Mouse (Mus musculus): ENCODE data around the gene Fbxw8.
A peak's percentile ranks its signal among the peaks of the same experiment; 100 is the strongest.

Gene Fbxw8

GRCm38 (mm10) chr5:118154839-118155564, at the start of gene Fbxw8:
TSS of gene Fbxw8 (minus strand) at chr5:118155464.
- peak; percentile 93 for DNase-seq

DNA sequence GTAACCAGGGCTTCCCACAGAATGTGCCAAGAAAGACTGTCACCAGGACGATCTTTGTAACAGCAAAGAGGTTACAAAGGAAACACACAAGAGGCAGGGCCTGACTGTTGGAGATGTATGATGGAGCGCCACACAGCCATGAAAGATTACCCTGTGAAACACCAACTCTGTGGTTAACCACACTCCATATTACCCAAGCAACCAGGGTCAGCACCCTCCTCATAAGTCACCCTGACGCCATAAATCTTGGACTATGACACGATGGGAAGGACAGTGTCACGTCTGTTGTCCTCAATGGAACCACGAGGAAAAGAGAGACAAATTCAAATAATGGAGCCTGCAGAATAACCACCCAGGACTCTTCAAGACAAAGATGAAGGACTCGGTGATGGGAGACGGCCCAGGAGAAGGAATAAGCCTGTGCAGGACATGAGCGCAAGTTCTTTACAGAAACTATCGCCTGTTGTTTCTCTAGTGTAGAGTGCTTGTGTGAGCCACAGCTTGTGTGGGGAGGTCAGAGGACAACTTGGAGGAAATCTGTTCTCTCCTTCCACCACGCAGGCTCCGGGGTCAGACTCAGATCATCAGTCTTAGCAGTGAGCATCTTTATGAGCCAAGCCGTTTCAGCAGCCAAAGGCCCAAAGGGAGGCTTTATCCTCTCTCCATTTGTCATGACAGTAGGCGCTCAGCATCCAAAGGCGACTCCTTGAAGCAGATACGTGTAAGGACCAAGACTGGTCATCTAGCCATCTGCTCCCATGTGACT, 49.6 kb upstream of the Fbxw8 start:
- no peak for DNase-seq

- DNase-seq = no peak
Measured at GRCm38 (mm10) chr5:118199670-118200069, 44.4 kb upstream of the Fbxw8 start.

DNA sequence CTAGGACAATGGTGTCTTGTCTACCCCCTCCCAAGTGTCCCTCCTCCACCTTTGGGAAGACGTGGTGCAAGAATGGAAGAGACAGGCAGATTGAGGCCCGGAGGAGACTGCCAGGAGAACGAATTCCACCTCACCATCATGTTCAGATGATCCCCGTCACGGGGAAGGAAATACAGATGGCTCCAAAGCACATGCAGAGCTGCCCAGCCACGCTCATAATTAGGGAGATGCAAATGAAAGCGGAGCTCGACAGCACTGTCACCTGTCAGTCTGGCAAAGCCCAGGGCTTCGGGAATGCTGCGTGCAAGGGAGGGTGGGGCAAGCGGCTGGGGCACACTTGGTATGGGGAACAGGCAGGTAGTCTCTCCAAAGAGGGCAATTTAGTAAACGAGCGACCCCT, 42.2 kb upstream of the Fbxw8 start:
- no peak for DNase-seq

- peak; percentile 45 for DNase-seq
Measured at GRCm38 (mm10) chr5:118192221-118192620, 37.0 kb upstream of the Fbxw8 start.

DNA sequence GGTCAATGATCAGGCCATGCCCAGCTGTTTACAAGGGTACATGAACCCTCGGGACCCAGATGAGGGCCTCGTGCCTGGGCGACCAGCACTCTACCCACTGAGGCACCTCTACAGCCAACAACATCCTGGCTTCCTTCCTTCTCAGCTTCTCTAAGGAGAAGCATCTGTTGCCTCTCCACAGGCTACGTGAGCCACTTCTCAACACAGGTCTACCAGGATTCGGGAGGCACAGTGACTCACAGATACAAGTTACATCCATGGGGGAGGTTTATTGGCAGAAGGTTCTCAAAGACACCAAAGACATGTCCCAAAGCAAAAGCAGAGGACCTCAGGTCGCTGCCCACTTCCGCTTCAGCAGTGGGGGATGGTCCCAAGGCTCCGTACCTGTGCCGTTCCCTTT, 35.2 kb upstream of the Fbxw8 start:
- DNase-seq = no peak

- DNase-seq = no peak
Measured at GRCm38 (mm10) chr5:118188356-118188755, 33.1 kb upstream of the Fbxw8 start.

DNA sequence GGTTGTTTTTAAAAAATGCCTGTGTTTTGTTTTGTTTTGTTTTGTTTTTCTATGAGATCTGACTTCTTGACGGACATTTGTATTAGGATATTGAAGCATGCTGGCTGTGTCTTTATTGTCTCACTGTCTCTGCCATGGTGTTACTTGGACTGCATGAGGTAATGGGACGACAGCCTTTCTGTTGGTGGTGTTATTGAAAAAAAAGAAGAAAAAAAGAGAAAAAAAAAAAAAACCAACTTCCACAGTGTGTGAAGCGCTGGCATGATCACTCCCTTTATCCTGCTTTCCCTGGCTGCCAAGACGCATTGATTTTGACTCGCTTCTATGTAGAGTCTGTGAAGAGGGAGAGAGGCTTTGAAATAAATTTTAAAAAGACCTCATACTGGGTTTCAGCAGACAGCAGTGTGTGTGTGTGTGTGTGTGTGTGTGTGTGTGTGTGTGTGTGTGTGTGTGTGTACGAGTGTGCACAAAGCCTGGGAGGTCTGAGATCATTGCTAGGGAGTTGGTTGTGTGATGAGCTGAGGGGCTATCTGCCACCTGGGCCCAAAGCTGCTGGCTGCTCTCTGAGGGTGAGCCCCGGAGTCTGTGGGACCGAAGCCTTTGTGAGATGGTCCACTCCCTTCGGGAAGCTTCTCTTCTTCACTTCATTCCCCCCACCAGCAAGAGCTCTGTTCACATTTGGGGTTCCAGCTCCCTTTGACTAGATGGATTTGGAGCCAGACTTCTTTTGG, 31.8 kb upstream of the Fbxw8 start:
- no peak for DNase-seq

DNA sequence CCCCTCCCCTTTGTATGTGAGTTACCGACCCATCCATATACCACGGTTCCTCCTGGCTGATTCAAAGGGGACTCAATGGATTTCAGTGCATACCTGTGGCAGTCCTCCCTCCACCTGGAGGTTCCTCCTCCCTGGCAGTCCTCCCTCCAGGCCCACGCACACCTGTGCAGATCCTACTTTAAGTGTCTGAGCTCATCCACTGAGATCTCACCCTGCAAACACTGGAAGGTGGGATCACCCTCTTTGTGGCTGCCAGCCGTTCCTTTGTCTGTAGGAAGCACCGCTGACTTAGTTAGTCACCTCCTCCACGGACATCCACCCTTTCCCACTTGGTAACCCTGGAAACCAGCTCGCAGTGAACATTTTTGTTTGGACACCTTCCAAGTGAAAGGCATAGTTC, 22.4 kb upstream of the Fbxw8 start:
- no peak for DNase-seq

DNA sequence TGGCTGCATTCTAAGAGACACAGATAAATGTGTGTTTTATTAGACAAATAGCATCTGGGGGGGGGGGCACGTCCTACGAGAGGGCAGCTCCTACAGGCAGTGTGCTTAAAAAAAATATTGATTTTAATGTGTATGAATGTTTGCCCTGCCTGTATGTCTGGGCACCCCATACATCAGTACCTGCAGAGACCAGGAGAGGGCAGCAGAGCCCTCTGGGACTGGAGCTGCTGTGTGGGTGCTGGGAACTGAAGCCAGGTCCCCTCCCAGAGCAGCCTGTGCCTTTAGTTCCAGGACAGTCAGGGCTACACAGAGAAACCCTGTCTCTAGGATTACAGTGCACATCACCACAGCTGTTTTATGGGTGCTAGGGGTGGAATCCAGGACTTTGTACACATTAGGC, 19.9 kb upstream of the Fbxw8 start:
- DNase-seq = no peak

DNA sequence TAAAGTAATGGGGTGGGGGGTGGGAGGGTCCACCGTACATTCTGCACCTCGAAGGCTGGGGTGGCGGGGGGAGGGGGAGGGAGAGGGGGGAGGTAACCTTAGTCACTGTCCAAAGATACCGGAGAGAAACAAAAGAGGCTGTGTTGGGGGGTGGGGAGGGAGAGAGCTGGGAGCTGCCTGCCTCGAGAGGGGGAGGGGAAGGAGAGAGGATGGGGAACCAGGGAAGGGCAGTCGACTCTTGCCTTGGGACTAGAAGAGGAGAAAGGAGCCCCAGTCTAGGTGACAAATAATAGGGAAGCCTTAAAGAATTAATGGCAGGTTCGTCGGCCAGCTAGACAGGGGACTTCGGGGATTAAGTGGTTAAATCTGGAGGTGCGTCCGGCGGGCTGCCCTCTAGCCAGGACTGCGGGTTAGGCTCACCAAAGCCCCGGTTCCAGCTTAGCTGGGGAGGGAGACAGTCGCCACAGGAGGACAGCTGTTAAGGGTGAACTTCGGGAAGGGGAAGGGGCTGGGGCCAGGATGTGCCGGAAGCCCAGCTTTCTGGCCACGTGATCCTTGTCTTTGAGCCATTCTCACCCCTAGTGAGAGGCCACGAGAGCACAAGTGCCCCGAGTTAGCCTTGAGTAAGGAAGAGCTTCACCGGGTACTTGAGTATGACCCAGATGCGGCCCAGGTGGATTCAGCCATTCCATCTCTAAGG, 19.2 kb upstream of the Fbxw8 start:
- DNase-seq = peak; percentile 57

- DNase-seq = peak; percentile 44
Measured at GRCm38 (mm10) chr5:118172078-118172723, 16.9 kb upstream of the Fbxw8 start.

DNA sequence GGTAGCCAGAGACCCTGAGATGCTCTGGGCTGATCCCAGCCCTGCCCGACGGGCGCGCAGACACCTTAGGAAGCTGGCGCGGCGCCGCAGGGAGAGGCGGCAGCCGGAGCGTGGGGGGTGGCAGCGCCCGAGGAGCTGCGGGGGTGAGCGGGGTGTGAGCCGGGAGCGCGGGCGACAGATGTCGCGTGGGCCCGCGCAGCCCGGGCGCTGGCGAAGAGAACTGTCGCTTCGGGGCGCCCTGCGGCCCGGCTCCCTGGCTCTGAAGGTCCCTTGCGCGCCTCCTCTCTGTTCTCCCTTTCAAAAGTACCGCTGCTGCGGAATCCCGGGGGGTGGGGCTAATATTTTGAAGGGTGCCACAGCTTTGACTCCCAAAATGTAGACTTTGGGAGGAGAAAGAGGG, 16.4 kb upstream of the Fbxw8 start:
- peak; percentile 38 for DNase-seq

- peak; percentile 52 for DNase-seq
Measured at GRCm38 (mm10) chr5:118170888-118171529, 15.7 kb upstream of the Fbxw8 start.

DNA sequence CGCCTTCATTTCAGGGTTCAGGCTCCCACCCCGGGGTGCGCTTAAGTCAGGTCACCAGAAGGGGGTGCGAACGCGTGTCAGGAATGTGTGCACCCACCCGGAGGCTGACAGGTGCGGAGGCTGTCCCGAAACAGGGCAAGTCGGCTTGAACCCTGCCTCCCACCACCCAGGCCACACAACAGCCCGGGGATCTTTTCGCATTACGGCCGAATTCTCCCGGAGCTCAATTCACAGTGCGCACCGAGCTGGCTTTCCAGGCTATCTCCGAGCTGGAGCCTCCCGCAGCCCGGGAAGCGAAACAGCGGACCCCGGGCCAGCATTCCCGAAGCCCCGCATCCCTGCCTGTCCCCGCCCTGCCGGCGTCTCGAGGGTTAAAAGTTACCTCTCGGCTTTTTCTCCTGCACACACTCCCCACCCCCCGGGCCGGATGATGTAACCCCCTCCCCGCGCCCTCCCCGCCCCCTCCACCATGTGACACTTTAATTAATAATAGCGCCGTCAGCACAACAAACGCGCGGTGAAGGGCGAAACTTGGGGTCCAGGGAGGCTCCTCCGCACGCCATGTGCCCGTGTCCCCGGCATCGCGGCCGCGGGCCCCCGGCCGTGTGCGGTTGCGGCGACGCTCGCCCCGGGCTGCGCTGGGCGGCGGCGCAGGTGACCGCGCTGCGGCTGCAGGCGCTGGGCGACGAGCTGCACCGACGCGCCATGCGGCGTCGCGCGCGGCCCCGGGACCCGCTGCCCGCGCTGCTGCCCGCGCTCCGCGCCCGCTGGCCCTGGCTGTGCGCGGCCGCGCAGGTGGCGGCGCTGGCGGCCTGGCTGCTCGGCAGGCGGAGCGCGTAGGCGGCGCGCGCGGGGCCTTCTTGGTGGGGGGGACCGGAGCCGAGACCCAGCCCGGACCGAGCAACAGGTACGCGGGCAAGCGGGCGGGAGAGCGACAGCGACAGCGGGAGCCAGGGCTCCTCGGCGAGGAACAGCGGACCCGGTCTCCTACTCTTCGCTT, 14.3 kb upstream of the Fbxw8 start:
- DNase-seq = peak; percentile 61

GRCm38 (mm10) chr5:118167561-118167995, 12.3 kb upstream of the Fbxw8 start:
- DNase-seq = no peak

- DNase-seq = no peak
Measured at GRCm38 (mm10) chr5:118165462-118165861, 10.2 kb upstream of the Fbxw8 start.

- no peak for DNase-seq
Measured at GRCm38 (mm10) chr5:118164581-118164980, 9.3 kb upstream of the Fbxw8 start, which contains the start of gene Hrk. TSS of gene Hrk (plus strand) at chr5:118164648.

- DNase-seq = no peak
Measured at GRCm38 (mm10) chr5:118160691-118161090, 5.4 kb upstream of the Fbxw8 start.

GRCm38 (mm10) chr5:118156976-118157375, 1.7 kb upstream of the Fbxw8 start:
- no peak for DNase-seq

DNA sequence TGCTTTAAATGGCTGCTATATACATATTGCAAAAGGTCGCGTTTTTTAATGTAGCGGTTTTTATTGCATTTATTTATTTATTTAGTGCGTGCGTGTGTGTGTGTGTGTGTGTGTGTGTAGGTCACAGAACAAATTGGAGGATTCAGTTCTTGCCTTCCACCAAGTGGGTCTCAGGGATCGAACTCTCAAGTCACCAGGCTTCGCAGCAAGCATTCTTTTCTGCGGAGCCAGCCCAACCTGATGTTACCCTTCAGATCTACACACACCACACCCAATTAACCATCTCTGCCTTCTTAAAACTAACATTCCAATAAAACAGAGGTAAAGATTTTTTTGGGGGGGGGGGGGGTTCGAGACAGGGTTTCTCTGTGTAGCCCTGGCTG, 292 bp upstream of the Fbxw8 start:
- DNase-seq = no peak
